Mouse (Mus musculus) heart, adult 11 months (tissue): Measurements from ENCODE around the gene Trpc5.

Experiments used
- DNase-seq: peaks from one replicate; pipeline ENCODE4 v3.0.0; 2022

The Trpc5 gene

DNA sequence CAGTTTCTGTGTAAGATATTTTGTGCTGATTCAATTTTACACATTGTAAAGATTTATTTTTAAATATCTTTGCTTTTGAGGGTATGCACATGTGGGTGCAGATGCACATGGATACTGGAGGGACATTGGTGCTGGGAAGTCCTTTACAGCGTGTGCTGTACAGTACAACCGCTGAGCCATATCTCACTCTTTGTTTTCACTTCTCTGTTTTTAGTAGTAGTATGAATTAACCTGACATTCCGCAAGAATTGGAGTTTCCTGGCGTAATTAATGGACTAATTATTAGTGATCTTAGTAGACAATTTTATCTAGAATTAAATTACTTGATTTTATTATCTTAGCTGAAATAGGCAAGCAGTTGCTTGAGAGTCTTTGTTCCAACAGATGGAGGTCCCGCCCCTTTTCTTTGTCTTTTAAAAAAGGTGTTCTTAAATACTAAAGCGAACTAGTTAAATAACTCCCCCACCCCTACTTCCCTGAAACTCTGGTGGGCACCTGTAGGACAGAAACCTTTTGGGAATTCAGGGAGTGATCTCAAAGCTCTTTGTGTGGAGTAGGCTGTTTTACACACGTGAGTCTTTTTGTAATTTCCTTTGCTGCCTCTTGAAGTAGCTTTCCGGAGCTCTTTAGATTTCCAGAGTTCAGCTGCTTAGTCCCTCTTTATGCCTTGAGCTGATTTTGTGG is 352.5 kb downstream of the Trpc5 start:
- no peak for DNase-seq
